Mouse (Mus musculus): ENCODE data around the gene Dock6. TPM values are rescaled to one million over a fixed set of nuclear protein-coding genes. Genes with fewer than 3 reads are reported as not detected.
A peak's percentile ranks its signal among the peaks of the same experiment; 100 is the strongest.
"Not testable (repeated sequence)": the region's sequence is repeated elsewhere in the genome, so short reads cannot be mapped to it uniquely, and the experiment has no call there.

Gene Dock6
- polyA plus RNA-seq, 1 experiment from 2014 or later, result 5.3 TPM

DNA sequence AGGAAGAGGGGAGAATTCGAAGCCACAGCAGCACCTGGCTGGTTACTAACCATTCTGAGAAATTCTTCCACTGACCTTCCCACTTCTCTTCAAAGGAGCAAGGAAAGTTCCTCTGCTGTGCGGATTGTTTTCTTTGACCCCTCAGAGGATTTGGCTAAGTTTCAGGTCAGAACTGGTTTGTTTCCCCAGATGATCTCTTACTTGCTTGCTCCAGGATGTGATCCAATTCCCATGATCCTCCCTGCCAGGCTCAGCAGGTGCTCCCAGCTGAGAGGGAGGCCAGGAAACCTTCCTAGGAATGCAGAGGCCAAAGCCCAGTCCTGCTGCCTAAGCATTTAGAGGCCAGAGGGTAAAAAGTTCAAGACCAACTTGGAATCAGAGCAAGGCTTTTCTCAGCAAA is 14.2 kb upstream of the Dock6 start:
- Histone ChIP-seq H3K9me3 (replicated peaks; ENCODE audit: control insufficient read depth, low read length) (no peaks in the 10 kb centered on the region; the same call in 1 of the 2 replicates), H3K27me3 (ENCODE audit: control insufficient read depth, insufficient read depth, low read depth, low read length) (no peaks in the 10 kb centered on the region; the same call in 1 of the 2 replicates), H3K4me1 (ENCODE audit: control insufficient read depth, low read depth, low read length) (no peaks in the 10 kb centered on the region; the same call in 1 of the 2 replicates), H3K9ac (ENCODE audit: low read depth, low read length) (no peak overlapping the region), H3K36me3 (ENCODE audit: control insufficient read depth, insufficient read depth) (no peaks in the 10 kb centered on the region), H3K4me3 (ENCODE audit: low read depth, low read length) (no peak overlapping the region), H3K4me2 (ENCODE audit: low read depth, low read length) (no peak overlapping the region), H3K27ac (ENCODE audit: low read length) (no peak overlapping the region)
- ATAC-seq (ENCODE audit: low read depth), result no peak
- 57% methylated on average over 2 of the region's 2 CpGs for WGBS (ENCODE audit: insufficient replicate concordance)

DNA sequence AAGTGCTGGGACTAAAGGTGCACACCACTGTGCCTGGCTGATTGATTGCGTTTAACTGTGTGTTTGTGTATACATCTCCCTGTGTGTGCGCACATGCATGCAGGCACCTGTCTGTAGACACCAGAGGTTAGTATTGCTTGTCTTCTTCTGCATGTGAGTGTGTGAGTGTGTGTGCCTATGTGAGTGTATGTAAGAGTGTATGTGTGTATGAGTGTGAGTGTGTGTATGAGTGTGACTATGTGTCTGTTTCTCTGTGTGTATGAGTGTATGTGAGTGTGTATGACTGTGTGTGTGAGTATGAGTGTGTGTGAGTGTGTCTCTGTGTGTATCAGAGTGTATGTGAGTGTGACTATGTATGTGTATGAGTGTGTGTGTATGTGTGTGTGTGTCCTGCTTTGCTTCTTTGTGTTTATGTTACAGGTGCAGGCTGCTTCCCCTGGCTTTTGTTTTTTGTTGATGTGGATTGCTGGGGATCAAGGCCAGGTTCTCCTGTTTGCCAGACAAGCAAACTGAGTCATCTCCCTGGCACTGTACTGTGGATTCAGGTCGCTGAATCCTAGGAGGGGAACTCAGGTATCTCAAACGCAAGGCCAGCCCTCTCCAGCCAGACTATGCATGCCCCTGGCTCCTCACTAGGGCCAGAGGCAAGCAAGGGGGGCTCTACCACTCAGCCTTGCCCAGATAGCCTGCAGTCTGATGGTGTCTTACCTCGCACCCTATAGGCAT is 13.4 kb upstream of the Dock6 start:
- ATAC-seq (ENCODE audit: low read depth), result no peak
- WGBS (ENCODE audit: insufficient replicate concordance), result 53% methylated on average over 5 of the region's 5 CpGs

DNA sequence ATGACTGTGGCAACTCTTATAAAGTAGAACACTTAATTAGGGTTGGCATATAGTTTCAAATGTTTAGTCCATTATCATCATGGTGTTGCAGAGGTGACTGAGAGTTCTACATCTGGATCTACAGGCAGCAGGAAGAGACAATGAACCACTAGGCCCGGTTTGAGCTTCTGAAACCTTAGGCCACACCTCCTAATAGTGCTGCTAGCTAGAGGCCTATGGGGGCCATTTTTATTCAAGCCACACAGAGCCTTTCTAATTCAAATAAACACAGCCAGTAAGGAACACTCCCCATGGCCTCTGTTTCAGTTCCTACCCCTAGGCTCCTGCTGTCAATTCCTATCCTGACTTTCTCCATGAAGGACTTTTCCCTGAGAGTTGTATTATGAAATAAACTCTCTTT is 9.7 kb upstream of the Dock6 start:
- H3K4me3 ChIP-seq (ENCODE audit: low read depth, low read length), result no peak overlapping the region
- H3K27me3 ChIP-seq (ENCODE audit: control insufficient read depth, insufficient read depth, low read depth, low read length), result no peaks in the 10 kb centered on the region
- no peak overlapping the region for H3K4me2 ChIP-seq (ENCODE audit: low read depth, low read length)
- 70% methylated on average over 1 of the region's 1 CpGs for WGBS (ENCODE audit: insufficient replicate concordance)
- H3K9ac ChIP-seq (ENCODE audit: low read depth, low read length), result no peak overlapping the region
- no peak overlapping the region for H3K27ac ChIP-seq (ENCODE audit: low read length)
- no peak for ATAC-seq (ENCODE audit: low read depth)
- H3K9me3 ChIP-seq (replicated peaks; ENCODE audit: control insufficient read depth, low read length), result no peaks in the 10 kb centered on the region; the same call in 1 of the 2 replicates
- H3K36me3 ChIP-seq (ENCODE audit: control insufficient read depth, insufficient read depth), result no peaks in the 10 kb centered on the region
- no peaks in the 10 kb centered on the region; the same call in 1 of the 2 replicates for H3K4me1 ChIP-seq (ENCODE audit: control insufficient read depth, low read depth, low read length)

More for the DNA sequence above, 13.4 kb upstream of the Dock6 start:
- H3K9ac ChIP-seq (ENCODE audit: low read depth, low read length), result no peak overlapping the region
- no peaks in the 10 kb centered on the region for H3K27me3 ChIP-seq (ENCODE audit: control insufficient read depth, insufficient read depth, low read depth, low read length)
- H3K4me1 ChIP-seq (ENCODE audit: control insufficient read depth, low read depth, low read length), result no peaks in the 10 kb centered on the region; the same call in 1 of the 2 replicates
- no peak overlapping the region for H3K4me2 ChIP-seq (ENCODE audit: low read depth, low read length)
- H3K4me3 ChIP-seq (ENCODE audit: low read depth, low read length), result no peak overlapping the region
- no peaks in the 10 kb centered on the region for H3K36me3 ChIP-seq (ENCODE audit: control insufficient read depth, insufficient read depth)
- H3K27ac ChIP-seq (ENCODE audit: low read length), result no peak overlapping the region
- H3K9me3 ChIP-seq (replicated peaks; ENCODE audit: control insufficient read depth, low read length), result no peaks in the 10 kb centered on the region; the same call in 1 of the 2 replicates

DNA sequence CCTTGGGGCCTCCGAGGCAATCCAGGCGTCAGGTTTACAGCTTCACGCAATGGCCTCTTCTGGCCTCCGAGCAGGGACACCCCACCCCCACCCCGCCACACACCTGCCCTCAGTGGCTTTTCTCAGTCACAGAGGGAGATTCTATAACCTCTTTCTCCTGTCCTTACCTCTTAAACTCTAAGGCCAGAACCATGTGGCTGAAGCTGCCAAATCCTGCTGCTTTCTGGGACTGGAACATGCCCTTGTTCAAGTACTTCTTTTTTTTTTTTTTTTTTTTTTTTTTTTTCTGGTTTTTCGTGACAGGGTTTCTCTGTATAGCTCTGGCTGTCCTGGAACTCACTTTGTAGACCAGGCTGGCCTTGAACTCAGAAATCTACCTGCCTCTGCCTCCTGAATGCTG is 7.9 kb upstream of the Dock6 start:
- not testable (repeated sequence) for H3K27ac ChIP-seq (ENCODE audit: low read length); H3K9me3 ChIP-seq (replicated peaks; ENCODE audit: control insufficient read depth, low read length); ATAC-seq (ENCODE audit: low read depth); H3K4me3 ChIP-seq (ENCODE audit: low read depth, low read length); H3K4me2 ChIP-seq (ENCODE audit: low read depth, low read length); H3K27me3 ChIP-seq (ENCODE audit: control insufficient read depth, insufficient read depth, low read depth, low read length); H3K36me3 ChIP-seq (ENCODE audit: control insufficient read depth, insufficient read depth); H3K4me1 ChIP-seq (ENCODE audit: control insufficient read depth, low read depth, low read length); H3K9ac ChIP-seq (ENCODE audit: low read depth, low read length)
- WGBS (ENCODE audit: insufficient replicate concordance), result 62% methylated on average over 6 of the region's 6 CpGs

DNA sequence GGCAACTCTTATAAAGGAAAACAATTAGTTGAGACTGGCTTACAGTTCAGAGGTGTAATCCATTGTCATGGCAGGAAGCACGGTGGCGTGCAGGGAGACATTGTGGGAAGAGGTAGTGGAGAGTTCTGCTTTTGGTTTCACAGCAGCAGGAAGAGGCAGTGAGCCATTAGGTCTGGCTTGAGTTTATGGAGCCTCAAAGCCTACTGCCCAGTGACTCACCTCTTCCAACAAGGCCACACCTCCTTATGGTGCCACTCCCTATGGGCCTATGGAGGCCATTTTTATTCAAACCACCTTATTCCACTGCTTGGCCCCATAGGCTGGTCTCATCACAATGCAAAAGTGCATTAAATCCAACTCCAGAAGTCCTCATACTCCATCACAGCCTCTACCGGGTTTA is 7.2 kb upstream of the Dock6 start:
- H3K27me3 ChIP-seq (ENCODE audit: control insufficient read depth, insufficient read depth, low read depth, low read length), result no peaks in the 10 kb centered on the region
- H3K4me1 ChIP-seq (ENCODE audit: control insufficient read depth, low read depth, low read length), result no peaks in the 10 kb centered on the region; the same call in 1 of the 2 replicates
- no peak overlapping the region for H3K4me3 ChIP-seq (ENCODE audit: low read depth, low read length)
- no peak overlapping the region for H3K4me2 ChIP-seq (ENCODE audit: low read depth, low read length)
- WGBS (ENCODE audit: insufficient replicate concordance), result 53% methylated on average over 3 of the region's 3 CpGs
- no peaks in the 10 kb centered on the region for H3K36me3 ChIP-seq (ENCODE audit: control insufficient read depth, insufficient read depth)
- ATAC-seq (ENCODE audit: low read depth), result no peak
- no peak overlapping the region for H3K27ac ChIP-seq (ENCODE audit: low read length)
- H3K9me3 ChIP-seq (replicated peaks; ENCODE audit: control insufficient read depth, low read length), result no peaks in the 10 kb centered on the region; the same call in 1 of the 2 replicates
- no peak overlapping the region for H3K9ac ChIP-seq (ENCODE audit: low read depth, low read length)

DNA sequence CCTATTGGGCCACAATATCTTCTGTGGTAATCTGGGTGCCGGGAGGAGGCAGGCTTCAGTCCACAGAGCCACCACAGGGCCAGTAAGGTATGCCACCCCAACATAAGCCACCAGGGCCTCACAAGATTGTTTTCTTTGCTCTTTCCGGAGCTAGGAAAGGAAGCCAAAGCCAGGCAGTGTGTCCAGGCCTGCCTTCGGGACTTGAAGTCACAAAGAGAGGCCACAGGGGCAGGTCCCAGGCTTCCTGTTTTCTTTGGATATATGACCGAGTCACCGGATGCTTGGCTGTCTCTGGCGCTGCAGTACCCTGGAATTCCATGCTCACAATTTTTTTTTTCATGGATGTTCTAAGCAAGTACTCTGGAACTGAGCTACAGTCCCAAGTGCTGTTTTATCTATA is 5.6 kb upstream of the Dock6 start:
- H3K9me3 ChIP-seq (replicated peaks; ENCODE audit: control insufficient read depth, low read length), result no peaks in the 10 kb centered on the region; the same call in 1 of the 2 replicates
- no peaks in the 10 kb centered on the region for H3K4me1 ChIP-seq (ENCODE audit: control insufficient read depth, low read depth, low read length)
- no peaks in the 10 kb centered on the region for H3K27me3 ChIP-seq (ENCODE audit: control insufficient read depth, insufficient read depth, low read depth, low read length)
- ATAC-seq (ENCODE audit: low read depth), result peak; percentile 53; the same call in 1 of the 2 replicates
- no peak overlapping the region for H3K27ac ChIP-seq (ENCODE audit: low read length)
- WGBS (ENCODE audit: insufficient replicate concordance), result 47% methylated on average over 6 of the region's 6 CpGs
- H3K4me3 ChIP-seq (ENCODE audit: low read depth, low read length), result no peak overlapping the region
- no peak overlapping the region for H3K4me2 ChIP-seq (ENCODE audit: low read depth, low read length)
- H3K36me3 ChIP-seq (ENCODE audit: control insufficient read depth, insufficient read depth), result no peaks in the 10 kb centered on the region
- H3K9ac ChIP-seq (ENCODE audit: low read depth, low read length), result no peak overlapping the region

DNA sequence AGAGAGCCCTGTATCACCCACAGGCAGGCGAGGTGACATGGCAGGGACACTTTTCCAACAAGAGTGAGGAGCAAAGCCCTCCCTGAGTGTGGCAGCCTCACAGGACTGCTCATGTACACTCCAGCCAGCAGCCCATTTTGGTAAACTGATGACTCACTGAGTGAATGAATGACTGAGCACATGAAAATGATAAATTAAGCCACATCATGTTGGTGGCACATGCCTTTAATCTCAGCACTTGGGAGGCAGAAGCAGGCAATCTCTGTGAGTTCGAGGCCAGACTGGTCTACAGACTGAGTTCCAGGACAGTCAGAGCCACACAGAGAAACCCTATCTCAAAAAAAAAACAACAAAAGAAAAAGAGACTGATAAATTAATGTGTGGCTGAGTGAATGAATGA is 5.1 kb upstream of the Dock6 start:
- 45% methylated on average over 2 of the region's 2 CpGs for WGBS (ENCODE audit: insufficient replicate concordance)
- no peak for ATAC-seq (ENCODE audit: low read depth)
- Histone ChIP-seq H3K4me2 (ENCODE audit: low read depth, low read length) (no peak overlapping the region), H3K4me1 (ENCODE audit: control insufficient read depth, low read depth, low read length) (peaks cover 4% of the 10 kb centered on the region), H3K27ac (ENCODE audit: low read length) (no peak overlapping the region), H3K9me3 (replicated peaks; ENCODE audit: control insufficient read depth, low read length) (no peaks in the 10 kb centered on the region; the same call in 1 of the 2 replicates), H3K27me3 (ENCODE audit: control insufficient read depth, insufficient read depth, low read depth, low read length) (no peaks in the 10 kb centered on the region), H3K36me3 (ENCODE audit: control insufficient read depth, insufficient read depth) (no peaks in the 10 kb centered on the region), H3K9ac (ENCODE audit: low read depth, low read length) (no peak overlapping the region), H3K4me3 (ENCODE audit: low read depth, low read length) (no peak overlapping the region)

DNA sequence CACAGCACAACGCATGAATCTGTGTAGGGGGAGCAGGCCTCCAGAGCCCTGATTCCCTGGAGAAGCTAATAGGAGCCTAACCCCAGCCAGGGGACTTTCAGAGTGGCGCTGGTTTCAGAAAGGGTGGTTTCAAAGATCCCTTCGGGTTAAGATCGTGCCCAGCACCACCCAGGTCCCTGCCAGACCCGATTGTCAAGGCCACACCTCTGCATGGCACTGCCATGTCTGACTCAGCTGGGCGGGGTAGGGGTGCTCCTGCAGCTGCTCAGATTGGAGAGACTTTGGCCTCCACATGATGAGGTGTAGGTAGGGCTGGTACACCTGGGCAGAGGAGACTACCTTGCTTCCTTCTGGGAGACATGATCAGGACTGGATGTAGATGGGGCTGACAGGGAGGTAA is 2.5 kb upstream of the Dock6 start:
- ATAC-seq (ENCODE audit: low read depth), result no peak
- Histone ChIP-seq H3K9ac (ENCODE audit: low read depth, low read length) (no peak overlapping the region), H3K27ac (ENCODE audit: low read length) (no peak overlapping the region), H3K4me3 (ENCODE audit: low read depth, low read length) (no peak overlapping the region), H3K4me2 (ENCODE audit: low read depth, low read length) (no peak overlapping the region), H3K9me3 (replicated peaks; ENCODE audit: control insufficient read depth, low read length) (no peaks in the 10 kb centered on the region), H3K4me1 (ENCODE audit: control insufficient read depth, low read depth, low read length) (peaks cover 9% of the 10 kb centered on the region), H3K27me3 (ENCODE audit: control insufficient read depth, insufficient read depth, low read depth, low read length) (no peaks in the 10 kb centered on the region), H3K36me3 (ENCODE audit: control insufficient read depth, insufficient read depth) (no peaks in the 10 kb centered on the region)
- 71% methylated on average over 6 of the region's 6 CpGs for WGBS (ENCODE audit: insufficient replicate concordance)

DNA sequence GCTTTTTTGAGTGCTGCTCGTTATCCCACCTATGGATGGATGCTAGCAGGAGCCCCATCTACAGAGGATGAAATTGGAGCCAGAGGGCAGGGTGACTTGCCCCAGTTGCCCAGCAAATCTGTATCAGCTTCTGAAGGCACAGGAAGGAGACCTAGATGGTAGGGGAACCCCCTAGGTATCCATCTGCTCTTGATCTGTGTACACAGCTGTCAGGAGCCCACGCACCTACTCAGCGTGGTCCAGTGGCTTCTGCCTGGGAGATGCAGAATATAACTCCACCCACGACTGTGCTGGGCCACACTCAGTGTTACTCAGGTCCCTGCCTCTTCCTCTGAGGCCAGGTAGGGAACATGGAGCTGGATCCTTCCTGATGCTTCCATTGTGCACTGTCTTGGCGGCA is 1.5 kb upstream of the Dock6 start:
- no peaks in the 10 kb centered on the region for H3K9me3 ChIP-seq (replicated peaks; ENCODE audit: control insufficient read depth, low read length)
- no peak overlapping the region for H3K27ac ChIP-seq (ENCODE audit: low read length)
- no peak for ATAC-seq (ENCODE audit: low read depth)
- H3K27me3 ChIP-seq (ENCODE audit: control insufficient read depth, insufficient read depth, low read depth, low read length), result no peaks in the 10 kb centered on the region
- H3K9ac ChIP-seq (ENCODE audit: low read depth, low read length), result no peak overlapping the region
- H3K4me3 ChIP-seq (ENCODE audit: low read depth, low read length), result no peak overlapping the region
- no peak overlapping the region for H3K4me2 ChIP-seq (ENCODE audit: low read depth, low read length)
- no peaks in the 10 kb centered on the region for H3K36me3 ChIP-seq (ENCODE audit: control insufficient read depth, insufficient read depth)
- H3K4me1 ChIP-seq (ENCODE audit: control insufficient read depth, low read depth, low read length), result peaks cover 9% of the 10 kb centered on the region
- 46% methylated on average over 5 of the region's 5 CpGs for WGBS (ENCODE audit: insufficient replicate concordance)

Measured in liver, embryonic 16.5 days (tissue).